In the genomic region with DNA sequence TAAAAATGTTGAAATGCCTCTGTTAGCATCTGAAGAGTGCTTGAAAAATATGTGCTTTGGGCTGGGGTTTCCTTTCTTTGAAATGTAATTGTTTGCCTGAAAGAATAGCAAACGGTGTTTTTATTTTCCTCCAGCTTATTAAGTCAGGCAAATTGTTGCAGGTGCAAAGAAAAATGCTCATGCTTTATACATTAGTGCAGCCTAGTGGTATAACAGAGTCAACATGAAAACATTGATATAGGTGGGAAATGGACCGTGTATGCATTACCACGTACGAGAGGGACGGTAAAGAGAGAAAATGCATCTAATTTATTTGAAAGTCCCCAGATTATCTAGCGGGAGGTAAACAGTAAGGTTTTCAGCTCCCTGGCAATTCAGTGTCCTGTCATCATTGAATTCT, we compare ENCODE assay signal across 28 mouse cellular contexts. TPM values are rescaled to one million over a fixed set of nuclear protein-coding genes. Genes with fewer than 3 reads are reported as not detected.
"Had no signal": no experiment of that assay in that cellular context is flagged by ENCODE, and none has a peak within 500 bp of the region (broad histone marks: within the 10 kb centered on the region; RNA-seq: fewer than 3 reads in every experiment).

No protein-coding gene starts in this region.

- H3K4me3 ChIP-seq: limb, embryonic 10.5 days; limb, embryonic 13.5 days; liver, embryonic 12.5 days; liver, embryonic 15.5 days; lung, embryonic 15.5 days; megakaryocyte, embryonic 14.5 days; midbrain, embryonic 13.5 days; neural tube, embryonic 12.5 days; neural tube, embryonic 15.5 days had no signal

- H3K36me3 ChIP-seq: limb, embryonic 10.5 days; limb, embryonic 13.5 days; liver, embryonic 12.5 days; liver, embryonic 15.5 days; lung, embryonic 15.5 days; midbrain, embryonic 13.5 days; neural tube, embryonic 12.5 days; neural tube, embryonic 15.5 days had no signal

- H3K4me2 ChIP-seq: limb, embryonic 13.5 days; liver, embryonic 12.5 days; liver, embryonic 15.5 days; lung, embryonic 15.5 days; midbrain, embryonic 13.5 days; neural tube, embryonic 12.5 days; neural tube, embryonic 15.5 days had no signal

- H3K9ac ChIP-seq: limb, embryonic 13.5 days; liver, embryonic 12.5 days; liver, embryonic 15.5 days; lung, embryonic 15.5 days; midbrain, embryonic 13.5 days; neural tube, embryonic 12.5 days; neural tube, embryonic 15.5 days had no signal

- H3K9me3 ChIP-seq: limb, embryonic 10.5 days; limb, embryonic 13.5 days; liver, embryonic 12.5 days; liver, embryonic 15.5 days; lung, embryonic 15.5 days; megakaryocyte, embryonic 14.5 days; midbrain, embryonic 13.5 days; neural tube, embryonic 12.5 days; neural tube, embryonic 15.5 days had no signal

- H3K27ac ChIP-seq: kidney, postnatal 0 days; limb, embryonic 10.5 days; limb, embryonic 13.5 days; liver, embryonic 12.5 days; liver, embryonic 15.5 days; lung, embryonic 15.5 days; midbrain, embryonic 13.5 days; neural tube, embryonic 12.5 days; neural tube, embryonic 15.5 days had no signal

- ATAC-seq: intestine, postnatal 0 days; liver, embryonic 12.5 days; midbrain, embryonic 13.5 days had no signal

- H3K4me1 ChIP-seq: limb, embryonic 10.5 days; limb, embryonic 13.5 days; liver, embryonic 12.5 days; liver, embryonic 15.5 days; lung, embryonic 15.5 days; megakaryocyte, embryonic 14.5 days; midbrain, embryonic 13.5 days; neural tube, embryonic 12.5 days; neural tube, embryonic 15.5 days had no signal

- DNase-seq: kidney, adult 2 months; kidney, postnatal 25 days; liver; lung, adult 18-20 months; lung, postnatal 10 days; lung, postnatal 36 days; right cerebral cortex, adult 18-20 months; right cerebral cortex, postnatal 14 days; right cerebral cortex, postnatal 4 days; thymus, postnatal 25 days had no signal

- H3K27me3 ChIP-seq: limb, embryonic 13.5 days; liver, embryonic 12.5 days; liver, embryonic 15.5 days; lung, embryonic 15.5 days; midbrain, embryonic 13.5 days; neural tube, embryonic 12.5 days; neural tube, embryonic 15.5 days had no signal

RNA-seq across cellular contexts. Expression of a gene that starts 1.0 kb away (rescaled TPM):
- polyA plus RNA-seq: intestine, postnatal 0 days; kidney, adult 2 months; kidney, embryonic 14.5 days; kidney, postnatal 0 days; large intestine, adult 2 months; limb, embryonic 10.5 days; limb, embryonic 13.5 days; liver, embryonic 12.5 days; liver, embryonic 15.5 days; lung, embryonic 15.5 days; neural tube, embryonic 12.5 days; stomach, embryonic 14.5 days; thymus, postnatal 0 days had no signal

RNA-seq across cellular contexts. Expression of a gene that starts 44.0 kb away (rescaled TPM):
- total RNA-seq: layer of hippocampus, postnatal 14 days; left cerebral cortex, adult 8-10 months; left cerebral cortex, postnatal 25 days had no signal
- polyA plus RNA-seq: intestine, postnatal 0 days; kidney, adult 2 months; kidney, embryonic 14.5 days; large intestine, adult 2 months; liver, embryonic 12.5 days; liver, embryonic 15.5 days; lung, embryonic 15.5 days; midbrain, embryonic 13.5 days; neural tube, embryonic 15.5 days; stomach, embryonic 14.5 days; thymus, postnatal 0 days had no signal
